Mouse (Mus musculus): ENCODE data around the gene Unk. TPM values are rescaled to one million over a fixed set of nuclear protein-coding genes. Genes with fewer than 3 reads are reported as not detected.

The Unk gene
- total and polyA plus RNA-seq, 2 experiments from 2014 or later, result 26.7 to 55.1 TPM

- no peaks in the 10 kb centered on the region for H3K27me3 ChIP-seq (ENCODE audit: insufficient read depth, low read length)
- H3K9ac ChIP-seq (replicated peaks; ENCODE audit: low read length, poor library complexity, severe bottlenecking), result peak overlapping the region; percentile 50; the same call in 1 of the 2 replicates
- ATAC-seq (ENCODE audit: low FRiP score) (no peak), DNase-seq (ENCODE audit: low spot score) (no peak)
- no peak overlapping the region for H3K4me3 ChIP-seq (ENCODE audit: low read depth, low read length)
- 9% methylated on average over 16 of the region's 16 CpGs for WGBS
- no peaks in the 10 kb centered on the region for H3K9me3 ChIP-seq (ENCODE audit: low read length)
- no peak overlapping the region for H3K27ac ChIP-seq (ENCODE audit: low read depth, low read length)
- H3K36me3 ChIP-seq (ENCODE audit: insufficient read depth, low read length), result peaks cover 35% of the 10 kb centered on the region
- TF ChIP-seq CTCF (IDR thresholded peaks at IDR 0.05), result no peak
- H3K4me1 ChIP-seq (ENCODE audit: insufficient read depth, low read length), result no peaks in the 10 kb centered on the region
- peak overlapping the region; percentile 32 for H3K4me2 ChIP-seq (ENCODE audit: low read depth, low read length, poor library complexity, severe bottlenecking)
Observed at GRCm38 (mm10) chr11:116078221-116078620, 48.1 kb downstream of the Unk start.

GRCm38 (mm10) chr11:116078676-116079320 lies 48.7 kb downstream of the Unk start:
- WGBS, result 25% methylated on average over 10 of the region's 10 CpGs
- Histone ChIP-seq H3K9me3 (ENCODE audit: low read length) (no peaks in the 10 kb centered on the region), H3K36me3 (ENCODE audit: insufficient read depth, low read length) (peaks cover 41% of the 10 kb centered on the region), H3K4me2 (ENCODE audit: low read depth, low read length, poor library complexity, severe bottlenecking) (no peak overlapping the region), H3K27ac (ENCODE audit: low read depth, low read length) (no peak overlapping the region), H3K27me3 (ENCODE audit: insufficient read depth, low read length) (no peaks in the 10 kb centered on the region), H3K9ac (replicated peaks; ENCODE audit: low read length, poor library complexity, severe bottlenecking) (no peak overlapping the region), H3K4me1 (ENCODE audit: insufficient read depth, low read length) (no peaks in the 10 kb centered on the region), H3K4me3 (ENCODE audit: low read depth, low read length) (no peak overlapping the region)
- no peak for TF ChIP-seq CTCF (IDR thresholded peaks at IDR 0.05)
- no peak for ATAC-seq (ENCODE audit: low FRiP score)
- DNase-seq (ENCODE audit: low spot score), result no peak

- H3K27ac ChIP-seq (ENCODE audit: low read depth, low read length), result no peak overlapping the region
- no peak overlapping the region for H3K9ac ChIP-seq (replicated peaks; ENCODE audit: low read length, poor library complexity, severe bottlenecking)
- no peaks in the 10 kb centered on the region for H3K4me1 ChIP-seq (ENCODE audit: insufficient read depth, low read length)
- H3K9me3 ChIP-seq (ENCODE audit: low read length), result no peaks in the 10 kb centered on the region
- TF ChIP-seq CTCF (IDR thresholded peaks at IDR 0.05), result no peak
- no peak overlapping the region for H3K4me3 ChIP-seq (ENCODE audit: low read depth, low read length)
- no peak for DNase-seq (ENCODE audit: low spot score)
- 72% methylated on average over 10 of the region's 10 CpGs for WGBS
- H3K36me3 ChIP-seq (ENCODE audit: insufficient read depth, low read length), result peaks cover 43% of the 10 kb centered on the region
- no peaks in the 10 kb centered on the region for H3K27me3 ChIP-seq (ENCODE audit: insufficient read depth, low read length)
- no peak for ATAC-seq (ENCODE audit: low FRiP score)
- H3K4me2 ChIP-seq (ENCODE audit: low read depth, low read length, poor library complexity, severe bottlenecking), result no peak overlapping the region
Observed at GRCm38 (mm10) chr11:116079511-116079910, 49.4 kb downstream of the Unk start.

GRCm38 (mm10) chr11:116081081-116081480 lies 51.0 kb downstream of the Unk start:
- TF ChIP-seq CTCF (IDR thresholded peaks at IDR 0.05), result peak; percentile 43; the same call in 1 of the 2 replicates
- 67% methylated on average over 6 of the region's 6 CpGs for whole genome bisulfite sequencing
- Histone ChIP-seq H3K9me3 (ENCODE audit: low read length) (no peaks in the 10 kb centered on the region), H3K9ac (replicated peaks; ENCODE audit: low read length, poor library complexity, severe bottlenecking) (no peak overlapping the region), H3K27me3 (ENCODE audit: insufficient read depth, low read length) (no peaks in the 10 kb centered on the region), H3K4me1 (ENCODE audit: insufficient read depth, low read length) (0 out of 2 replicates have a peak, but pooled peaks cover 3% of the 10 kb centered on the region), H3K4me2 (ENCODE audit: low read depth, low read length, poor library complexity, severe bottlenecking) (no peak overlapping the region), H3K36me3 (ENCODE audit: insufficient read depth, low read length) (peaks cover 43% of the 10 kb centered on the region), H3K4me3 (ENCODE audit: low read depth, low read length) (no peak overlapping the region), H3K27ac (ENCODE audit: low read depth, low read length) (no peak overlapping the region)
- no peak for ATAC-seq (ENCODE audit: low FRiP score)
- DNase-seq (ENCODE audit: low spot score), result no peak

GRCm38 (mm10) chr11:116083096-116083672 lies 53.1 kb downstream of the Unk start:
- H3K4me1 ChIP-seq (ENCODE audit: insufficient read depth, low read length), result 0 out of 2 replicates have a peak, but pooled peaks cover 3% of the 10 kb centered on the region
- ATAC-seq (ENCODE audit: low FRiP score) (no peak), DNase-seq (ENCODE audit: low spot score) (no peak)
- H3K27ac ChIP-seq (ENCODE audit: low read depth, low read length), result no peak overlapping the region
- H3K9ac ChIP-seq (replicated peaks; ENCODE audit: low read length, poor library complexity, severe bottlenecking), result no peak overlapping the region
- WGBS, result 89% methylated on average over 14 of the region's 14 CpGs
- H3K4me2 ChIP-seq (ENCODE audit: low read depth, low read length, poor library complexity, severe bottlenecking), result no peak overlapping the region
- H3K27me3 ChIP-seq (ENCODE audit: insufficient read depth, low read length), result no peaks in the 10 kb centered on the region
- peaks cover 43% of the 10 kb centered on the region for H3K36me3 ChIP-seq (ENCODE audit: insufficient read depth, low read length)
- H3K4me3 ChIP-seq (ENCODE audit: low read depth, low read length), result no peak overlapping the region
- no peak for TF ChIP-seq CTCF (IDR thresholded peaks at IDR 0.05)
- no peaks in the 10 kb centered on the region for H3K9me3 ChIP-seq (ENCODE audit: low read length)

- Histone ChIP-seq H3K4me2 (ENCODE audit: low read depth, low read length, poor library complexity, severe bottlenecking) (no peak overlapping the region), H3K36me3 (ENCODE audit: insufficient read depth, low read length) (peaks cover 42% of the 10 kb centered on the region), H3K4me1 (ENCODE audit: insufficient read depth, low read length) (0 out of 2 replicates have a peak, but pooled peaks cover 3% of the 10 kb centered on the region), H3K9ac (replicated peaks; ENCODE audit: low read length, poor library complexity, severe bottlenecking) (no peak overlapping the region), H3K9me3 (ENCODE audit: low read length) (no peaks in the 10 kb centered on the region), H3K27me3 (ENCODE audit: insufficient read depth, low read length) (no peaks in the 10 kb centered on the region), H3K4me3 (ENCODE audit: low read depth, low read length) (no peak overlapping the region), H3K27ac (ENCODE audit: low read depth, low read length) (no peak overlapping the region)
- ATAC-seq (ENCODE audit: low FRiP score) (no peak), DNase-seq (ENCODE audit: low spot score) (no peak)
- TF ChIP-seq CTCF (IDR thresholded peaks at IDR 0.05), result no peak
- 94% methylated on average over 6 of the region's 6 CpGs for WGBS
Observed at GRCm38 (mm10) chr11:116084166-116084565, 54.0 kb downstream of the Unk start.
